Mouse (Mus musculus): ENCODE results near the gene Arhgdib.
A peak's percentile ranks its signal among the peaks of the same experiment; 100 is the strongest.

The Arhgdib gene

DNA sequence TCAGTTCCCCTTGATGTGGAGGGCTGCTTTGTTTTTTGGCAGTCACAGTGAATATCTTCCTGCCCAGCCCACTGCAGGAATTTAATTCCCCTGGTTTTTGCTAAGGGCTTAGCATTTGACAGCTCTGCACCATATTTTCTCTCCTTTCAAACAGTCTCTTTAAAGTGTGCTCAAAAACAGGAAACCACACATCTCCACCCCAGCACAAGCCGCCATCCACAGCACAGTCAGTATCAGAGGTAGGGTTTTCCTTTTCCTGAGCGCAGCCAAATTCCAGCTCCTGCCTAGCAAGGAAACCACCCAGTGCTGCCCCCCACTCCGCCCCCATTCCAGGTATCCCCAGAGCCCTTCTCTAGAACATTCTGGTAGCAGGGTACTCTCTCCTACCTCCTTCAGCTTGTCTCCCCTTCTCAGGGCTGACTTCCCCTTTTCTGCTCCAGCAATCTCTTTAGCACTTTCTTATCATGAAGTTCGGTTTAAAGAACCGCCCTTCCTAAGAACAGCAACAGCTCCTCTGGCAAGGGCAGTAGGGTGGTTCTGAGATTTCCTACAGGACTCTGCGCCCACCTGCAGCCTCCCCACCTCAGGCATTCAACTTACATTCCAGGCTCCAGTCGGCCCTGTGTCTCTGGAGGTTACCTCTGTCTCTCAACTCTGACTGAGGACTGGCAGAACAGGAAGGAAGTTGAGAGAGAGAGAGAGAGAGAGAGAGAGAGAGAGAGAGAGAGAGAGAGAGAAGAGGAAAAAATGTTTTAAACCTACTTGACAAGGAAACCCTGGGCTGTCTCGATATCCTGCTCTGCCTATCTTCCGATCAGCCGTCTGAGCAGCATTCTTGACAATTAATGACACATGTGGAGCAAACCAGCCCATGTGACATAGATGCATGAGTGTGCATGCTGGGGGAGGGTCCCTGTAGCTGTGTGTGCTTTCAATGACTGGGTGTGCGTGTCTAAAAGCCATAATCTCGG, at the start of gene Arhgdib:
Arhgdib (minus strand) TSS at position 849 of the 971 bp plus-strand sequence.
- no peak for DNase-seq (ENCODE audit: low spot score in 2 of 2)

DNA sequence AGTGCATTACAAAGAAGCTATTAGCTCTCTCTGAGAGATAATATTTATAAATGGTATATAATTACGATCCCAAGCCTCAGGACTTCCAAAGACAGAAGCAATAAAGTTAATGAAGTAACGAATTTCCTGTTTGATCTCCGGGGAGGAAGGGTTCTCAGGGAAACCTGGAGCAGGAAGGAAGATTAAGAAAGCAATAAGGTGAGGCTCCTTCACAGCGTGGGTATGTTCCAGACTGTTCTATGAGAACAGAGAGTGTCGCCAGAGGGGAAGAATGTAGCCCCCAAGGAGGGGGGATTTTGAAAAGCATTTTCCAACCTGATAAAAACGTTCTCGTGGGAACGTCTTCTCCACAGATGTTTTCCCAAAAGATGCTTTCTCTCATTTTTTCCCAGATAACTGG, 48.9 kb upstream of the Arhgdib start:
- DNase-seq (ENCODE audit: low spot score in 2 of 2), result no peak

GRCm38 (mm10) chr6:136989824-136990497, 48.3 kb upstream of the Arhgdib start:
- DNase-seq (ENCODE audit: low spot score in 2 of 2), result no peak

GRCm38 (mm10) chr6:136988536-136989060, 46.9 kb upstream of the Arhgdib start:
- no peak for DNase-seq (ENCODE audit: low spot score in 2 of 2)

DNA sequence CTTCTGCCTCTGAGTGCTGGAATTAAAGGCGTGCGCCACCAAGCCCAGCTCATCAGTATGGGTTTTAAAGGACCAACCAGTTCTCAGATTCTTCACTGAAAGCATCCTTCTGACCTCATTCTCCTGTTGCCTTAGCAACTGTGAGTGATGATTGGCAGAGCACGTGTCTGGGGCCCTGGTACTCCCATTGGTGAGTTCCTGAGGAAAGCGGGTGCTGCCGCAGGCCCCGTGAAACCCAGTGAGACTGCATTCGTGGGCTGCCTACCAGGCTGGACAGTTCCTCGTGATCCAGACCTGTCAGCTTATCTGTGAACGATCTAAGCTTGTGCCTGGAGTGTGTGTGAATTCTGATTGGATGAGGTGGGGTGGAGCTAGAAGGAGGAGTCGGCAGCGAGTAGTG, 45.0 kb upstream of the Arhgdib start:
- no peak for DNase-seq (ENCODE audit: low spot score in 2 of 2)

- DNase-seq (ENCODE audit: low spot score in 2 of 2), result no peak
Measured at GRCm38 (mm10) chr6:136986019-136986418, 44.3 kb upstream of the Arhgdib start.

DNA sequence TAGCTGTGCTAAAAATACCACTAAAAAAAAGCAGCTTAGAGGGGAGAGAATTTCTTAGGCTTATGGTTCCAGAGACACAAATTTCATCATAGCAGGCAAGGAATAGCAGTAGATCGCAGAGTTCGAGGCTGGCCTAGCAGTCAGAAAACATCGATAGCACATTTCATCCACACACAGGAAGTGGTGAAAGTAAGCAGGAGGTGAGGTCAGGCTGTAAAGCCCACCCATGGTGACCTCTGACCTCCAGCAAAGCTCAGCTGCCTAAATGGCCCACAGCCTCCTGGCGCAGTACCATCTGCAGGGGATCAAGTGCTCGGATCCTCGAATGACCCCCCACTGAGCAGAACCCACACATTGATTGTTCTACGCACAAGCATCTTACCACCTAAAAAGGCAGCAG, 41.5 kb upstream of the Arhgdib start:
- DNase-seq (ENCODE audit: low spot score in 2 of 2), result no peak

- no peak for DNase-seq (ENCODE audit: low spot score in 2 of 2)
Measured at GRCm38 (mm10) chr6:136982581-136982980, 40.9 kb upstream of the Arhgdib start.

- no peak for DNase-seq (ENCODE audit: low spot score in 2 of 2)
Measured at GRCm38 (mm10) chr6:136980331-136980746, 38.6 kb upstream of the Arhgdib start.

DNA sequence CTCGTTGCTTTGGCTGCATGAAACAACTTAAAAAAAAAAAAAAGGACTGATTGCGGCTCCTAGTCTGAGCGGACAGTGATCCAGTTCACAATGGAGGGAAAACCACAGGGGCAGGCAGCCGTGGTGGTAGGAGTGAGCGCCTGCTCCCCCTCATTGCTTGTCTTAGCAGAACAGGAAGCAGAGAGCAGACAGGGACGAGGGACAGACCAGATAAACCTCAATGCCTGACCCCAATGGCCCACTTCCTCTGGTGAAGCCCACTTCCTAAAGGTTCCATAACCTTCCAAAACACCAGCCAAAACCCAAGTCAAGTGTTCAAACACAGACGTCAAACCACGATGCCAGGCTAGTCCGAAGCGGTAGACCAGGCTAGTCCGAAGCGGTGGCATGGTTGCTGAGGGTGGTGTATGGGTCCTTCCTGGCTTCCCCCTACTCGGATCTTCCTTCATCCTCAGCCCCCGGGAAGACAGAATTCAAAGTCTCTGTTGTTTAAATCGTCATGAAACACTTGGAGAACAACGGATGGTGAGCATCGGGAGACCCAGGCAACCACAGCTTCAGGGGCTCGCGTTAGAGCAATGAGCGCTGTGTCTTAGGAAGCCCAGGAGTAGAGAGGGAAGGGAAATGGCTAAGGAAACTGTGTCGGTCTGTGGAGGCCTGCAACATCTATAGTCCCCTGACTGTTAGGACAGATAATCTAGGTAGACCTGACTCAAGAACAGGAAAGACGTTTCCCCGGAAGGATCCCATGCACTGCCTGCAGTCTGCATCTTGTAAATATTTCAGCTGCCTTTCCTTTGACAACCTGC, 37.8 kb upstream of the Arhgdib start:
- no peak for DNase-seq (ENCODE audit: low spot score in 2 of 2)

DNA sequence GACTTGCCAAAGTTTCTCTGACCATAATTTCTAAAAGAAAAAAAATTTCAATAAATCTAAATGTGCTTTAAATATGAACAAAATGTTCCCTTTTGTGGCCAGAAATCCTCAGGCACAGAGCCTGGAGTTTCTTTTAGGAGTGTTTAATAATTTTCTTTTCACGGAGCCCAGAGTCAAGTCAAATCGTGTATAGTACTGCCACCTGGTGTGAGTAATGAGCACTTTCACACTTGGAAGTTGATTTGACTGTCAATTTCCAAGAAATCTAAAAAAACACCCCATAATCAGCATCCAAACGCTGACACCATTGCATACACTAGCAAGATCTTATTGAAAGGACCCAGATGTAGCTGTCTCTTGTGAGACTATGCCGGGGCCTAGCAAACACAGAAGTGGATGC, 27.2 kb upstream of the Arhgdib start:
- DNase-seq (ENCODE audit: low spot score in 2 of 2), result peak in 1 of 2 experiments; percentile 4

GRCm38 (mm10) chr6:136967466-136967865, 25.8 kb upstream of the Arhgdib start:
- no peak for DNase-seq (ENCODE audit: low spot score in 2 of 2)

- DNase-seq (ENCODE audit: low spot score in 2 of 2), result no peak
Measured at GRCm38 (mm10) chr6:136965912-136966311, 24.2 kb upstream of the Arhgdib start.

DNA sequence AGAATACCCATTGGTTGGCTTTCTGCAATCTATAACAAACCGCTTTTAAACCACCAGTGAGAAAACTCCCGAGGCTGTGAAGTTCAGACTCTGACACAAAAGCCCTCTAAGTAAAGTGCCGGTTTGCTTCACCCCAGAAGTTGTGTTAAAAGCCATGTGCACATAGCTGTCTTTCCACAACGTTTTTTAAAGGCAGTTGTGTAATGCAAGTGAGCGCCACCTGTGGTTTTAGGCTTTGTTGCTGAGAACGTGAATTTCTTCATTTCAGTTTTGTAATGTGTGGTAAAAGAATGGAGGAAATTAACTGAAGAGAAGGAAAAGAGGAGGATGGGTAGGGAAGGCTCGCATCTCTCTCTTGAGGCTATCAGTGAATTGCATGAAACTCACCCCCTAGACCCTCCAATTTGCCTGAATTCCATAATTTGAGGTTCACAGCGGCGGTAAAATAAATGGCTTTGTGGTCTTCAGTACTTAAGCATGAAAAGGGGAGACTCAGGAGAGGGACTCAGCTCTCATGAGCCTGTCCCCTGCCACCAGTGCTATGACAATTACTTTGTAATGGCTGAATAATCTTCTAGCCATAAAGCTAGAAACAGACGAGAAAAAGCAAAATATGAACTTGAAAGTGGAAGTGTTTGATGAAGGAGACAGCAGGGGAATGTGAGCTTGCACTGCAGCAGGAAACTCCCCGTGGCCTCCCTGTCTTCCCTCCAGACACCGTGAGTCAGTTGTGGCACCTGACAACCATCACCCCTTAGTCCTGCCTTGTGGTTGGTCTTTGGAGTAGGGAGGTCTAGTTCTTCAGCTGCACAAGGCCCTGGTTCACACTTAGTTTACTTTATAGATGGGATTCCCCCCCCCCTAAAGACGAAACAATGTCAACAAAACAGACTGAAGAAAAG, 23.2 kb upstream of the Arhgdib start:
- no peak for DNase-seq (ENCODE audit: low spot score in 2 of 2)

DNA sequence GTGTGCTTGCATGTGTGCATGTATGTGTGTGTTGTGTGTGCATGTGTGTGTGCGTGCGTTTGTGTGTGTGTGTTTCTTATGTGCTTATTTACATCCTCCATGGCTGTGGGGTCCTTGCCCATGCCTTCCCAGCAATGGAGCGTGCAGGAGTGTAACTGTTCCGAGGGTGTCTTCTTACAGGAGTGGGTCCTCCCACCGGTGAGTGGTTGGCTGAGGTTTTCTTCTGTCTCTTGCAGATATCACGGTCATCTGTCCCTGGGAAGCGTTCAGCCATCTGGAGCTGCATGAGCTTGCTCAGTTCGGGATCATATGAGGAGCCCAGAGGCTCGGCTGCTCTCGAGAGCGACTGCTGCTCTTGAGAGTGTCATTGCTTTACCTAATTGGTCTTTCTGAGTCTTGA, 21.3 kb upstream of the Arhgdib start:
- DNase-seq (ENCODE audit: low spot score in 2 of 2), result no peak

DNA sequence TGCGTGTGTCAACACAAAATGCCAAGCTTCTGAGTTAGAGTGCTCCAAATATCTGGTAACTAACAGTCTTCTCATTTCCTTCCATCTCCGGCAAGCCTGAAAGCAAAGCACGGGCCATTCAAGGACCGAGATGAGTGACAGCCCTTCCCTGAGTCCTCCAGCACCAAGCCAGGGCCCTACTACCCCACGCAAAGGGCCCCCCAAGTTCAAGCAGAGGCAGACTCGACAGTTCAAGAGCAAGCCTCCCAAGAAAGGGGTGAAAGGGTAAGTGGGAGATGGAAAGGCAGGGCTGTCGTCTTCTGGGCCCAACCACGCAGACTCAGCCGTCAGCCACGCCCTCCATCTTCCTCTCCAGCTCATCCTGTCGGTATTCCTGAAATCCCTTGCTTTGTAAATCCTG, 17.4 kb upstream of the Arhgdib start:
- no peak for DNase-seq (ENCODE audit: low spot score in 2 of 2)

- no peak for DNase-seq (ENCODE audit: low spot score in 2 of 2)
Measured at GRCm38 (mm10) chr6:136957062-136957461, 15.4 kb upstream of the Arhgdib start.

- DNase-seq (ENCODE audit: low spot score in 2 of 2), result no peak
Measured at GRCm38 (mm10) chr6:136955240-136955639, 13.5 kb upstream of the Arhgdib start.

GRCm38 (mm10) chr6:136954715-136955114, 13.0 kb upstream of the Arhgdib start:
- DNase-seq (ENCODE audit: low spot score in 2 of 2), result no peak

GRCm38 (mm10) chr6:136954192-136954591, 12.5 kb upstream of the Arhgdib start:
- DNase-seq (ENCODE audit: low spot score in 2 of 2), result no peak

- no peak for DNase-seq (ENCODE audit: low spot score in 2 of 2)
Measured at GRCm38 (mm10) chr6:136952930-136953329, 11.2 kb upstream of the Arhgdib start.

All from frontal cortex, postnatal 10 days (tissue).